Mouse (Mus musculus) myocyte (in vitro differentiated cells): ENCODE results near the gene Nrm. TPM values are rescaled to one million over a fixed set of nuclear protein-coding genes. Genes with fewer than 3 reads are reported as not detected.

Experiments used
- H3K27me3 ChIP-seq: one replicate; pipeline ENCODE4 v1.6.1; 2011; ENCODE audit not compliant: control insufficient read depth, insufficient read depth, insufficient read length
- H3K36me3 ChIP-seq: one replicate; pipeline ENCODE4 v1.6.1; 2011; ENCODE audit not compliant: control insufficient read depth, insufficient read depth
- H3K4me2 ChIP-seq: one replicate; pipeline ENCODE4 v1.6.1; 2011; ENCODE audit warnings: low read depth, control low read depth
- H3K4me3 ChIP-seq: one replicate; pipeline ENCODE4 v1.5.1; 2011; ENCODE audit warnings: mild to moderate bottlenecking, control low read depth, moderate library complexity
- H3K79me2 ChIP-seq: one replicate; pipeline ENCODE4 v1.6.1; 2011; ENCODE audit not compliant: control insufficient read depth, insufficient read depth
- H3ac ChIP-seq: one replicate; pipeline ENCODE4 v1.6.1; 2011; ENCODE audit not compliant: control insufficient read depth, insufficient read length
- CEBPB ChIP-seq: IDR thresholded peaks from 2 replicates; pipeline ENCODE4 v1.6.1; 2011; ENCODE audit warnings: mild to moderate bottlenecking, moderate library complexity; ENCODE audit not compliant: poor library complexity, insufficient read depth, severe bottlenecking
- E2F4 ChIP-seq: IDR thresholded peaks from one replicate; pipeline ENCODE4 v1.6.1; 2011; ENCODE audit warnings: mild to moderate bottlenecking, control low read depth, moderate library complexity; ENCODE audit not compliant: insufficient read depth
- MAX ChIP-seq: IDR thresholded peaks from one replicate; pipeline ENCODE4 v1.6.1; 2011; ENCODE audit warnings: low read depth, mild to moderate bottlenecking, control low read depth
- MYOD1 ChIP-seq, 3 experiments: IDR thresholded peaks; one replicate each; pipeline ENCODE4 v1.6.1; 2011; ENCODE audit warnings: control low read depth in 2 of 3, low read depth in 2 of 3, mild to moderate bottlenecking in 2 of 3, moderate library complexity in 1 of 3; ENCODE audit not compliant: insufficient read length in 2 of 3, control insufficient read depth in 1 of 3
- MYOG ChIP-seq, 3 experiments: IDR thresholded peaks; one replicate each; pipeline ENCODE4 v1.6.1; 2011; ENCODE audit warnings: control low read depth in 2 of 3, low read depth in 2 of 3, mild to moderate bottlenecking in 2 of 3; ENCODE audit not compliant: insufficient read length in 2 of 3, control insufficient read depth in 1 of 3, insufficient read depth in 1 of 3
- POLR2A ChIP-seq: IDR thresholded peaks from one replicate; pipeline ENCODE4 v1.6.1; 2011; ENCODE audit warnings: low read depth, mild to moderate bottlenecking, control low read depth, moderate library complexity; ENCODE audit not compliant: insufficient read length
- POLR2AphosphoS2 ChIP-seq: IDR thresholded peaks from one replicate; pipeline ENCODE4 v1.6.1; 2011; ENCODE audit warnings: low read depth, control low read depth; ENCODE audit not compliant: insufficient read length
- REST ChIP-seq: IDR thresholded peaks from one replicate; pipeline ENCODE4 v1.6.1; 2011; ENCODE audit warnings: mild to moderate bottlenecking, control low read depth, moderate library complexity; ENCODE audit not compliant: insufficient read depth, insufficient read length
- SRF ChIP-seq: IDR thresholded peaks from one replicate; pipeline ENCODE4 v1.6.1; 2011; ENCODE audit warnings: low read depth; ENCODE audit not compliant: control insufficient read depth, insufficient read length
- TCF12 ChIP-seq: IDR thresholded peaks from one replicate; pipeline ENCODE4 v1.6.1; 2011; ENCODE audit warnings: mild to moderate bottlenecking, control low read depth; ENCODE audit not compliant: poor library complexity, insufficient read depth, severe bottlenecking
- TCF3 ChIP-seq: IDR thresholded peaks from one replicate; pipeline ENCODE4 v1.6.1; 2011; ENCODE audit warnings: low read depth, control low read depth; ENCODE audit not compliant: insufficient read length
- USF1 ChIP-seq: IDR thresholded peaks from one replicate; pipeline ENCODE4 v1.6.1; 2011; ENCODE audit warnings: low read depth, mild to moderate bottlenecking, control low read depth, moderate library complexity
- polyA plus RNA-seq: library from polyadenylated mRNA; unstranded; fragments of >200 nt; fragmentation: generic; extraction: Trizol; gene quantifications from one replicate; pipeline ENCODE4 v1.2.1, GENCODE M21; 2012; ENCODE audit warnings: missing spikeins

The Nrm gene
- polyA plus RNA-seq, 1 experiment: 18.5 TPM

GRCm38 (mm10) chr17:35821439-35822430 is 39.4 kb upstream of the Nrm start, which contains the start of gene Ier3:
Gene Ier3, plus strand, starts transcription at chr17:35821684.
- Histone ChIP-seq H3K4me3 (peak within 1 kb of the TSS; percentile 100), H3K36me3 (peaks cover 4% of the 10 kb centered on the region), H3K4me2 (peak within 1 kb of the TSS; percentile 96), H3K27me3 (no peaks in the 10 kb centered on the region), H3K79me2 (peaks cover 11% of the 10 kb centered on the region), H3ac (peak within 1 kb of the TSS; percentile 24)
- no peak for TF ChIP-seq USF1
- TF ChIP-seq POLR2AphosphoS2: peak; percentile 97
- TF ChIP-seq MYOG (IDR thresholded peaks at IDR 0.05; ENCODE audit: control insufficient read depth in 1 of 3, insufficient read depth in 1 of 3, insufficient read length in 2 of 3, low read depth in 2 of 3): peak in 1 of 3 experiments; percentile 57
- no peak for TF ChIP-seq REST
- TF ChIP-seq MYOD1 (IDR thresholded peaks at IDR 0.05; ENCODE audit: control insufficient read depth in 1 of 3, insufficient read length in 2 of 3, low read depth in 2 of 3): no peak
- no peak for TF ChIP-seq CEBPB
- TF ChIP-seq MAX: no peak
- TF ChIP-seq TCF12: no peak
- TF ChIP-seq E2F4: no peak
- peak; percentile 92 for TF ChIP-seq POLR2A
- TF ChIP-seq TCF3: no peak
- no peak for TF ChIP-seq SRF

- H3K36me3 ChIP-seq: peaks cover 10% of the 10 kb centered on the region
- peaks cover 11% of the 10 kb centered on the region for H3K79me2 ChIP-seq
- H3K4me2 ChIP-seq: peak overlapping the region; percentile 92
- peak overlapping the region; percentile 100 for H3K4me3 ChIP-seq
- H3K27me3 ChIP-seq: no peaks in the 10 kb centered on the region
- TF ChIP-seq POLR2AphosphoS2 (no peak), TCF3 (no peak), CEBPB (no peak), TCF12 (no peak), USF1 (no peak), E2F4 (no peak), MAX (no peak), MYOD1 (IDR thresholded peaks at IDR 0.05; ENCODE audit: control insufficient read depth in 1 of 3, insufficient read length in 2 of 3, low read depth in 2 of 3) (no peak), REST (no peak), POLR2A (no peak), SRF (no peak), MYOG (IDR thresholded peaks at IDR 0.05; ENCODE audit: control insufficient read depth in 1 of 3, insufficient read depth in 1 of 3, insufficient read length in 2 of 3, low read depth in 2 of 3) (no peak)
- peak overlapping the region; percentile 24 for H3ac ChIP-seq
These were observed 38.6 kb upstream of the Nrm start for GRCm38 (mm10) chr17:35822564-35822963.

GRCm38 (mm10) chr17:35822964-35823937 is 37.9 kb upstream of the Nrm start, which contains the start of gene Flot1:
Gene Flot1, plus strand, starts transcription at chr17:35823230.
- peaks cover 11% of the 10 kb centered on the region for H3K79me2 ChIP-seq
- no peaks in the 10 kb centered on the region for H3K27me3 ChIP-seq
- H3ac ChIP-seq: peak within 1 kb of the TSS; percentile 24
- H3K4me3 ChIP-seq: peak within 1 kb of the TSS; percentile 100
- H3K36me3 ChIP-seq: peaks cover 12% of the 10 kb centered on the region
- TF ChIP-seq POLR2AphosphoS2 (peak; percentile 75), E2F4 (no peak), CEBPB (0 out of 2 replicates have a peak, but pooled peaks have one; percentile 40), POLR2A (peak; percentile 66), SRF (no peak)
- H3K4me2 ChIP-seq: peak within 1 kb of the TSS; percentile 92

GRCm38 (mm10) chr17:35824402-35824801 is 36.7 kb upstream of the Nrm start:
- no peaks in the 10 kb centered on the region for H3K27me3 ChIP-seq
- no peak overlapping the region for H3ac ChIP-seq
- H3K4me3 ChIP-seq: peak overlapping the region; percentile 100
- peak overlapping the region; percentile 59 for H3K4me2 ChIP-seq
- TF ChIP-seq TCF3 (no peak), MYOG (IDR thresholded peaks at IDR 0.05; ENCODE audit: control insufficient read depth in 1 of 3, insufficient read depth in 1 of 3, insufficient read length in 2 of 3, low read depth in 2 of 3) (no peak), CEBPB (no peak), MYOD1 (IDR thresholded peaks at IDR 0.05; ENCODE audit: control insufficient read depth in 1 of 3, insufficient read length in 2 of 3, low read depth in 2 of 3) (no peak), REST (no peak), POLR2A (no peak), SRF (no peak), MAX (no peak), USF1 (no peak), TCF12 (no peak), E2F4 (no peak), POLR2AphosphoS2 (no peak)
- H3K79me2 ChIP-seq: peaks cover 11% of the 10 kb centered on the region
- H3K36me3 ChIP-seq: peaks cover 12% of the 10 kb centered on the region
